In the genomic region with DNA sequence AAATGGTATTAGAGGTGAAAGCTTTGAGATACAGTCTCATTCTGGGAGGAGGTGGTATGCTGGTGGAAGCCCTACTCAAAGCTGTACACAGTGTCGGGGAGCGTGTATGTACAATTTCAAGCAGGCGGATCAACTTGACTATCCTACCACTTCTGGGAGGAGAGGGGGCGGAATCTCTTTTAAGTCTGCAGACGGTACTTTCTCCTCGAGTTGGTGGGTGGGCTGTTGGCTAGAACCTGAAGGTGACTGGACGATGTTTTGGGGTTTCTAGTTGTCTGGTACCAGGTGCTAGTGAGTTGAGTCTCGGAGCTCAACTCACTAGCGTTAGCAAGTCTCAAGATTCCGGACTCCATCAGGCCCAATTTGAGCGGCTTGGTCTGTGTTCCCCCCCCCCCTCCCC, we compare ENCODE assay signal across 13 mouse cellular contexts. TPM values are rescaled to one million over a fixed set of nuclear protein-coding genes. Genes with fewer than 3 reads are reported as not detected.
A peak's percentile ranks its signal among the peaks of the same experiment; 100 is the strongest.
DNase-seq lines count a peak whose midpoint lies in the region; ATAC-seq and TF ChIP-seq lines count a peak whose summit lies in the region.
"Had no signal": no experiment of that assay in that cellular context is flagged by ENCODE, and none has a peak within 500 bp of the region (broad histone marks: within the 10 kb centered on the region; RNA-seq: fewer than 3 reads in every experiment).

No protein-coding gene starts in this region.

- DNase-seq in CD4-positive, CD25-positive, alpha-beta regulatory T cell, adult 2 months (ENCODE audit: low read depth, low spot score): peak; percentile 33
- DNase-seq in kidney, postnatal 4 days: no peak
- DNase-seq in embryonic facial prominence, embryonic 14.5 days (ENCODE audit: low spot score): no peak
- DNase-seq in liver, postnatal 0 days: no peak
- DNase-seq in urinary bladder, adult 2 months (ENCODE audit: low spot score): no peak
- DNase-seq: adrenal gland, postnatal 10 days; cerebellum, adult 8-10 months; heart, postnatal 4 days; spleen, adult 18-20 months; thymus, postnatal 4 days had no signal

- H3K9ac ChIP-seq in kidney, embryonic 14.5 days (ENCODE audit: low read depth, low read length): no peak overlapping the region
- H3K9ac ChIP-seq in embryonic facial prominence, embryonic 14.5 days (ENCODE audit: low read depth, low read length): no peak overlapping the region
- H3K9ac ChIP-seq in liver, postnatal 0 days (replicated peaks): no peak overlapping the region

- H3K27me3 ChIP-seq in kidney, embryonic 14.5 days (ENCODE audit: control insufficient read depth, insufficient read depth, low read length): peaks cover 77% of the 10 kb centered on the region
- peaks cover 88% of the 10 kb centered on the region for H3K27me3 ChIP-seq in embryonic facial prominence, embryonic 14.5 days (replicated peaks; ENCODE audit: control insufficient read depth, insufficient read depth, low read length)
- peaks cover 77% of the 10 kb centered on the region for H3K27me3 ChIP-seq in liver, postnatal 0 days (ENCODE audit: insufficient read depth, low read length)

- peak overlapping the region; percentile 22; the same call in 1 of the 2 replicates for H3K4me3 ChIP-seq in kidney, embryonic 14.5 days (ENCODE audit: low read length)
- H3K4me3 ChIP-seq in embryonic facial prominence, embryonic 14.5 days (ENCODE audit: low read depth, low read length): peak overlapping the region; percentile 29; the same call in 1 of the 2 replicates
- H3K4me3 ChIP-seq in liver, postnatal 0 days (ENCODE audit: low read depth, low read length): no peak overlapping the region

- H3K36me3 ChIP-seq in kidney, embryonic 14.5 days (ENCODE audit: control insufficient read depth, insufficient read depth, low read length): no peaks in the 10 kb centered on the region
- H3K36me3 ChIP-seq in embryonic facial prominence, embryonic 14.5 days (ENCODE audit: control insufficient read depth, insufficient read depth, low read length): no peaks in the 10 kb centered on the region
- no peaks in the 10 kb centered on the region for H3K36me3 ChIP-seq in liver, postnatal 0 days (replicated peaks; ENCODE audit: insufficient read depth, low read length)

- TF ChIP-seq EP300 in liver, postnatal 0 days (IDR thresholded peaks at IDR 0.05; ENCODE audit: low read depth): no peak

- no peak overlapping the region for H3K27ac ChIP-seq in kidney, embryonic 14.5 days (ENCODE audit: low read depth, low read length)
- no peak overlapping the region for H3K27ac ChIP-seq in embryonic facial prominence, embryonic 14.5 days (replicated peaks; ENCODE audit: low read depth, low read length)
- no peak overlapping the region for H3K27ac ChIP-seq in liver, postnatal 0 days (ENCODE audit: low read depth)

- no peak for TF ChIP-seq CTCF in liver, postnatal 0 days (IDR thresholded peaks at IDR 0.05; ENCODE audit: low read depth)

- 2% methylated on average over 11 of the region's 11 CpGs for WGBS in kidney, embryonic 14.5 days
- 3% methylated on average over 7 of the region's 11 CpGs for WGBS in embryonic facial prominence, embryonic 14.5 days
- 3% methylated on average over 11 of the region's 11 CpGs for WGBS in liver, postnatal 0 days (ENCODE audit: insufficient replicate concordance)

- ATAC-seq in CD4-positive, CD25-positive, alpha-beta regulatory T cell, adult 4 months: no peak
- ATAC-seq in kidney, embryonic 14.5 days (ENCODE audit: low FRiP score, low TSS enrichment): no peak
- ATAC-seq in embryonic facial prominence, embryonic 14.5 days (ENCODE audit: low read depth): no peak
- no peak for ATAC-seq in liver, postnatal 0 days
- no peak for ATAC-seq in frontal cortex, adult (ENCODE audit: low TSS enrichment)

- no peaks in the 10 kb centered on the region for H3K9me3 ChIP-seq in kidney, embryonic 14.5 days (ENCODE audit: control insufficient read depth, low read length)
- H3K9me3 ChIP-seq in embryonic facial prominence, embryonic 14.5 days (ENCODE audit: control insufficient read depth, low read length): no peaks in the 10 kb centered on the region
- no peaks in the 10 kb centered on the region for H3K9me3 ChIP-seq in liver, postnatal 0 days (ENCODE audit: low read length)

- H3K4me2 ChIP-seq in kidney, embryonic 14.5 days (replicated peaks; ENCODE audit: low read depth, low read length): no peak overlapping the region
- H3K4me2 ChIP-seq in embryonic facial prominence, embryonic 14.5 days (ENCODE audit: low read depth, low read length): peak overlapping the region; percentile 46
- peak overlapping the region; percentile 48; the same call in 1 of the 2 replicates for H3K4me2 ChIP-seq in liver, postnatal 0 days (ENCODE audit: low read depth, low read length)

- peaks cover 11% of the 10 kb centered on the region; the same call in 1 of the 2 replicates for H3K4me1 ChIP-seq in kidney, embryonic 14.5 days (ENCODE audit: control insufficient read depth, insufficient read depth, low read length)
- H3K4me1 ChIP-seq in embryonic facial prominence, embryonic 14.5 days (ENCODE audit: control insufficient read depth, insufficient read depth, low read length): peaks cover 8% of the 10 kb centered on the region; the same call in 1 of the 2 replicates
- peaks cover 13% of the 10 kb centered on the region for H3K4me1 ChIP-seq in liver, postnatal 0 days (ENCODE audit: insufficient read depth)

RNA-seq across cellular contexts. Expression of gene Ostm1, which starts 51.4 kb away (rescaled TPM):
- polyA plus RNA-seq in CD4-positive, CD25-positive, alpha-beta regulatory T cell, adult 4 months (2017; shearing (Covaris generic)): 10 to 100 TPM; 39.9 TPM
- 8.5 and 12.9 TPM in 2 replicates for polyA plus RNA-seq in kidney, embryonic 14.5 days (2014; fragmentation: Nextera tagmentation; extraction: Ambion mirVana)
- 13.0 and 13.8 TPM in 2 replicates for polyA plus RNA-seq in embryonic facial prominence, embryonic 14.5 days (2014; fragmentation: Nextera tagmentation; extraction: Ambion mirVana)
- 10.2 and 12.1 TPM in 2 replicates for polyA plus RNA-seq in liver, postnatal 0 days (2015; fragmentation: Nextera tagmentation; extraction: Ambion mirVana)
- 30.1 and 33.5 TPM in 2 replicates for polyA plus RNA-seq in urinary bladder, adult 2 months (2012; rRNA removed)

RNA-seq across cellular contexts. Expression of gene Nr2e1, which starts 51.6 kb away (rescaled TPM):
- polyA plus RNA-seq in CD4-positive, CD25-positive, alpha-beta regulatory T cell, adult 4 months (2017; shearing (Covaris generic)): not detected
- polyA plus RNA-seq in kidney, embryonic 14.5 days (2014; fragmentation: Nextera tagmentation; extraction: Ambion mirVana): not detected in 2 replicates
- 1.4 and 1.8 TPM in 2 replicates for polyA plus RNA-seq in embryonic facial prominence, embryonic 14.5 days (2014; fragmentation: Nextera tagmentation; extraction: Ambion mirVana)
- not detected in 2 replicates for polyA plus RNA-seq in liver, postnatal 0 days (2015; fragmentation: Nextera tagmentation; extraction: Ambion mirVana)
- not detected in 2 replicates for polyA plus RNA-seq in urinary bladder, adult 2 months (2012; rRNA removed)
